Mouse (Mus musculus) WW6 (cell line): ENCODE measurements around the gene Zfp13.
"Not testable (repeated sequence)": the region's sequence is repeated elsewhere in the genome, so short reads cannot be mapped to it uniquely, and the experiment has no call there.

ENCODE experiments used
- DNase-seq: peaks from one replicate; pipeline ENCODE4 v3.0.0-alpha.2; 2013; ENCODE audit warnings: low read depth, low spot score

Zfp13 gene

DNA sequence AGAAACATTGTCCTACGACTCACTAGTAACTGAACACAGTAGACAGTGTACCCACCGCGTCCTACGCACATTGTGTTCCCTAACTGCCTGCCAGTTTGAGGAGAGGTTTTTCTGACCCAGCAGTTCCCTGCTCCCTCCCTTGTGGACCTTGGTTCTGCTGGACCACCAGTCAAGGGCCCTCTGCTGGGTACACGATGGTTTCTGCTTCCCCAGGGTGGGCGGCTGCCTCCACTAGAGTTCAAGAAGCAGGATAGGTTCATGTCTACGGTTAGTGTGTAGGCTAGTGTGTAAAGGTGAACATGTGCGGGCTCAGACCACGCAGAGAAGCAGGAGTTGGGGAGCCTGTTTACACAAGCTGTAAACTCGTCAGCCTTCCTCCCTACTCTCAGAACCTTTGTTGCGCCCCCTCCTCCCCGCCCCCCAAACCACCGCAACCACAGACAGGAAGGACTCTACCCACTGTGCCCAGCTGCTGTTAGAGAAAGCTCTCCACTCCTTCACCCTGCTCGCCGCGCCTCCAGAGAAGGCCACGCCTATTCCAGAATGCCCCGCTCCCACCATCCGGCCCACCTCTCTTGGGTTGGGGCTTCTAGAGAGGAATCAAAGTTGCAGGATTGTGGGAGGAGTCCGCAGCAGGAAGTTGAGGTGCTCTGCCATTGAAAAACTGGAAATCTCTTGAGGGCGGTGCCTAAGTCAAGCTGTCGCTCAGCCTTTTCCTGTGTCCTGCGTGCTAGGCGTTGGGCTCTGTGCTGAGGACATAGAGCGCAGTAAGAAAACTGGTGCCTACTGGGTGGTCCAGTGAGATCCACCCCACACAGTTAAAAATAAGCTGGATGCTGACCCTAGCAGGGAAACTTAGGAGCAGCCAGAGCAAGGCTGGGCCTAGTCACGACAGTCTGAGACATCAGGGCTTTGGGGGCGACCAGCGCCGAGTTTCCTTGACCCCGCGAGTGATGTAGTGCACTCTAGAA, at the start of gene Zfp13:
Zfp13 (minus strand) TSS at position 906 of the 971 bp plus-strand sequence.
- peak; percentile 89 for DNase-seq

DNA sequence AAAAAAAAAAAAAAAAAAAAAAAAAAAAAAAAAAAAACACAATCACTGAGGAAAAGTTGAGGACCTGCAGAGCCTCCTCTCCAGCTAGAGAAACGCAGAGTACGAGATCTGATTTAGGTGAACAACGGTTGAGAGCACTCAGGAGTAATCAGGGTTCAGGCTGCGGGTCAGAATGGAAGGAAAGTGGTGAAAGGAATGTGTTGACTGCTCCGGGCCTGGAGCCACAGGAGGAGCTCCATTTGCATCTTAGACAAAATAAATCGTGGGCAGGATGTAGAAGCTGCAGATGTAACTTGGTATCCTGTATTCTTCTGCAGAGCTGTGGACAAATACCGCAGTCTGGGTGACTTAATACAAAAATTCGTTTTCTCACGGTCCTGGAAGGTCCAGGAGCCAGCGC, 46.6 kb upstream of the Zfp13 start:
- DNase-seq, result no peak

DNA sequence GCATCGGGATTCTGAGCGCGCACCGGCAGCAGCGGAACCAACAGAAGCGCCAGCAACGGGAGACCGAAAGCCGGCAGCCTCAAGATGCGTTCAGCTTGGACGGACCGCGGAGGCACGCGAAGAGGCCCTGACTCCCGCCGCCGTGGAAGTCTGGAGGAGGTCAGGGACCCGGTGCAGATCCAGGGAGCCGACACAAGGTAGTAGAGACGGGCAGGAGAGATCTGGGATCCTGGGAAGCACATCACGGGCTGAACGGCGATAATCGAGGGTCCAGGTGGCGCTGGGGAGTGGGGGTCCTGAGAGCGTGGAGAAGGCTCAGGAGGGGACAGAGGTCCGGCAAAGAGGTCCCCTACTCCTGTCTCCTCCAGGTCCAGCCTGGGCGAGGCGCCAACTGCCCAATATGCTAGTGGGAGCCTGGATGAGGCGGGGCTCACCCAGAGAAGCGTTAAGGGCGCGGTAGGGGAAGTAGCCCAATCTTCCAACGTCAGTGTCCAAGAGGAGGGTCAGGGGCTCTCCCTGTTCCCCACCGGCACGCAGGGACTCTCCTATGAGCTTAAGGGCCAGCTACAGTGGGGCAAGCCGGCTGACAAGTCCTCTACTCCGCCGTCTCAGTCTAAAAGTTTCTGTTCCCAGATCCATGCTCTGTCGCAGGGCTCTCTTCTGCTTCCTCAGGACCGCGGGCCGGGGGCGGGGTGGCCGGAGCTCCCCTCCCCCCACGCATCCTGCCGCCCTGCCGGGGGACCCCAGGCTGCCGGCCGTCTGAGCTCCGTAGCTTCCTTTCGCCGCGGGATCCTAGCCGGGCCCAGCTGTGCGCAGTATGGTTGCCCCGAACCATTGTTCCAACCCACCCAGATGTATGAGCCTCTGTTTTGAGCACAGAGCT, 45.6 kb upstream of the Zfp13 start, which contains the start of gene Mmp25:
Mmp25 (minus strand) TSS at position 665 of the 883 bp plus-strand sequence.
- no peak for DNase-seq

DNA sequence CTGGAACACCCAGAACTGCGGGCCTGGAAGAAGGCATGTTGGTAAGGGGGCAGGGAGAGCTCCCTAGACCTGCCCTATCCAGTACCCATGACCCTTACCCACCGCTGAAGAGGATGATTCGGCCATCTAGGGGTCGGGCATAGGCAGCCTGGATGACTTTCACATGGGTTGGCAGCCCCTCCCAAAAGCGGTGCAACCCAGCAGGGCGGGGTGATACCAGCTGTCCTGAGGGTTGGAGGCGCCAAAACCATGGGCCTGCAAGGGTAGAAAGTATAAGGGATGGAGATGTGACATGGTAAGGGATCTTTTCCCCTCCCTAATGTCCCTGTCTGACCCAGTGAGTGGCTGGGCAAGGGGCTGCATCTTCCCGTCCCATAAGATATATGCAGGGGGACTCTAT, 32.0 kb upstream of the Zfp13 start:
- no peak for DNase-seq

DNA sequence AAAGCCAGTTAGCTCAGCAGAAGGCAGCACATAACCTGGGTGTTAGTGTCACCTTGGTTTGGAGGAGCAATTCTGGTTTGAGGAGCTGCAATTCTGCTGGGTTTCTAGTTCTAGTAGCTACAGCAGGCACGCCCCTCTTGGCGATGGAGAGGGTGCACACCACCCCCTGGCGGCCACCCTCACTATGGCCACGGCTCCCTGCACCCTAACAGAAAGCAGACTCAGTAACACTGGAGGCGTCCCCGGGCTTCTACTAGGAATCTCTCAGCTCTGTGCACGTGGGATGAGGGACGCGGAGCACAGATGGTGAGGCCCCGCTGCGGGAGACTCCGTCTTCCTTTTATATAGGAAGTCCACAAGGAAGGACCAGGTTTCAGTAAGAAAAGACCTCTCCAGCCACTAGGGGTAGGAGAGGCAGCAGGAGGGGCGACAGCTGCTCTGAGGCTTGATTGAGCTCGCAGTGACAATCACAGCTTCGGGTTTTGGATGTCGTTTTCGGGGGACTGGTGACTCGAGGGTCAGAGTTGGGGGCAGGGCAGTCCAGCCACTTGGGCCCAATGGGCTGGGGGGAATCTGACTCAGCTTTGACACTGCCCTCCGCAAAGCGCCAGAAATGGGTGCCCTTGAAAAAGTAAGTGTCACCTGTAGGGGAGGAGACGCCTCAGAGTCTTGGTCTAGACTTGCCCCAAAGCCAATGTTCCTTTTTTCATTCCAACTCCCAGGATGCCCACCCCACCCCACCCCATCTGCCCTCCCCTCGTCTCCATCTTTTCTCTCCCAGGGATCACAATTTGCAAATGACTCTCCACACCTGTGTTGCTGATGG, 31.1 kb upstream of the Zfp13 start:
- peak; percentile 74 for DNase-seq

DNA sequence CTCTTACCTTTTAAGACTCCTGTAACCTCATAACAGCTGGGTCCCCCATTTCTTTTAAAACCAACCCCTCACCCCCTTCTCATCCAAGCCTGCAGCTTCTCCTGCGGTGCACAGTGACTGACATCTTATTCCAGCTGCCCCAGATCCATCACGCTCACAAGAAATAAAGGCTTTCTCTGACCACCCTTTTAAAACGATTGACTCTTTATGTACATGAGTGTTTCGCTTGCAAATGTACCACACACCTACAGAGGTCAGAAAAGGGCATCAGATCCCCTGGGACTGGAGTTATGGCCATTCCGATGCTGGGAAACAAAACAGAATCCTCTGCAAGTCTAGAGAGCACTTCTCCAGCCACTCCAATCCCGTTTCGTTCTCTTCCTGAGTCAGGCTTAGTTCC, 28.5 kb upstream of the Zfp13 start:
- no peak for DNase-seq

DNA sequence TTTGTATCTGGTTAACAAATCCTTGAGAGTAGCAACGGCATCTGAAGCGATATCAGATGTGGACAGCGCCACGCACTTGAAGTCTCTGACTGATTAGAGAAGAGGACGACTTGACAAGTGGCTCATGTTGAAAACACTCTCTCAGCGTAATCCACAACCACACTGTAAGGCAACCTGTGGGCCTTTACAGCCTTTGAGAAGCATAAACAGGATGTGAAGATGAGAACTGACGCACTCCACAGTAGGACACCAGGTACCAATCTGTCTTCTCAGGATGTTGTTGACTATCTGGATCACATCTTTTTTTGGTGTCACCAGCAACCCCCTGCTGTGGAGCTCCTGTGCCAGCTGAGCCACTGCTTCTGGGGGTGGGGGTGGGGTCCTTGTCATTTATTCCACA, 21.1 kb upstream of the Zfp13 start:
- no peak for DNase-seq

DNA sequence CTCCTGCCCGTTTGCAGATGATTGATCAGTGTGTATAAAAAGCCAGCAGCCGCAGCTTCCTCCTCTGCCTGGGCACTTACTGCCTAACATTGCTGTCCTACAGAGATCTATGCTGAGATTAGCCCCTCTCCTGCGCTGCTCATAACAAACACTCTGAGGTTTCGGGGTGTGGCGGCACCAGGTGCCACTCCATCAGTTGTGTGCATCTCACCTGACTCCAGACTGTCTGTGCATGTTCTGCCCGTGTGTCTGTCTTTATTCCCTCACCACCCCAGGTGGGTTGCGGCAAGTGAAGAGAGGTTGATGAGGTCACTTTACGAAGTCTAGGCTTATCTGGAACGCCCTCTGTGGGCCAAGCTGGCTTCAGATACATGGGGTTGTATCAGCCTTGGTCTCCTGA, 17.8 kb upstream of the Zfp13 start:
- DNase-seq, result no peak

DNA sequence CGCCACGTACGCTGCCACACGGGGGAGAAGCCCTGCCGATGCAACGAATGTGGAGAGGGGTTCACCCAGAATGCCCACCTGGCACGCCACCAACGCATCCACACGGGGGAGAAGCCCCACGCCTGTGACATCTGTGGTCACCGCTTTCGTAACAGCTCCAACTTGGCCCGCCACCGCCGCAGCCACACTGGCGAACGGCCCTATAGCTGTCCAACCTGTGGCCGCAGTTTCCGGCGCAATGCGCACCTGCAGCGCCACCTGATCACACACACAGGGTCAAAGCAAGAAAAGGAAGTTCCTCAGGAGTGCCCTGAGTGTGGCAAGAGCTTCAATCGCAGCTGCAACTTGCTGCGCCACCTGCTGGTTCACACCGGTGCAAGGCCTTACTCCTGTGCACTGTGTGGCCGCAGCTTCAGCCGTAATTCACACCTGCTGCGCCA, 11.1 kb upstream of the Zfp13 start:
- peak; percentile 78 for DNase-seq

DNA sequence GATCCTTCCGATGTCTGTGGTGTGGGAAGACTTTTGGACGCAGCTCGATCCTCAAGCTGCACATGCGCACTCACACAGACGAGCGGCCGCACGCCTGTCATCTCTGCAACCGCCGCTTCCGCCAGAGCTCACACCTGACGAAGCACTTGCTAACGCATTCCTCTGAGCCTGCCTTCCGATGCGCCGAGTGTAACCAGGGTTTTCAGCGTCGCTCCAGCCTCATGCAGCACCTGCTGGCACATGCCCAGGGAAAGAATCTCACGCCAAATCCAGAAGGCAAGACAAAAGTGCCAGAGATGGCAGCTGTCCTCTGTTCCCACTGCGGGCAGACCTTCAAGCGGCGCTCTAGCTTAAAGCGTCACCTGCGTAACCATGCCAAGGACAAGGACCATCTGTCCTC, 10.3 kb upstream of the Zfp13 start:
- no peak for DNase-seq

DNA sequence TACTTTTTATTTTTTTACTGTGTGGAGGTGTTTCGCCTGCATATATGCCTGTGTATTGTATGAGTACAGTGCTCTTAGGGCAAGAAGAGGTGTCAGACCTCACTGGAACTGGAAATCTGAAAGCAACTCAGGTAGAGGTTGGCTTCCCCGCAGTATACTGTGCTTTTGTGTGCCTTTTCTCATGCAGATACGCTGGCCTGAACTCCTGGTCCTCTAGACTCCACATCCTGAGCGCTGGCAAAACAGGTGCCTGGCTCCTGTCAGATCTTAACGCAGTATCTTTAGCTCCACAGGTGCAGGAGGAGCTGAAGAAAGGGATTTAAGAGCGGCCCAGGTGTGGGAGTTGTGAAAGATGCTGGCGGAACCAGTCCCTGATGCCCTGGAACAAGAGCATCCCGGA, 5.9 kb upstream of the Zfp13 start:
- DNase-seq, result no peak

DNA sequence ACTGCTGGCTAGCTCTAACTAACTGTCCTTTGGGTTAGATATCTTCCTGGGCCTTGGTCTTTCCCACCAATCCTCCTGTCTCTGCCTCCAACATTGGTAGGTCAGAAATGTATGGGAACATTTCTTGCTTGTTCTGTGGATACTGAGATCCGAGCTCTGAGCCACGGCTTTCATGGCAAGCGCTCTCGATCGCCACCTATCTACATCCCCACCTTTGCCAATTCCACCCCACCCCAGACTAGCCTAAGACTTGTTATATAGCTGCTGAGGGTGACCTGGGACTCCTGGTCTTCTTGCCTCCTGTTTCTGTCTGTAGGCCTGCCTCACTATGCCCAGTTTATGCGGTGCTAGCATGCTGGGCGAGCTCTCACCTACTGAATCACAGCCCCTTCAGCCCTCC, 5.1 kb upstream of the Zfp13 start:
- DNase-seq, result no peak

DNA sequence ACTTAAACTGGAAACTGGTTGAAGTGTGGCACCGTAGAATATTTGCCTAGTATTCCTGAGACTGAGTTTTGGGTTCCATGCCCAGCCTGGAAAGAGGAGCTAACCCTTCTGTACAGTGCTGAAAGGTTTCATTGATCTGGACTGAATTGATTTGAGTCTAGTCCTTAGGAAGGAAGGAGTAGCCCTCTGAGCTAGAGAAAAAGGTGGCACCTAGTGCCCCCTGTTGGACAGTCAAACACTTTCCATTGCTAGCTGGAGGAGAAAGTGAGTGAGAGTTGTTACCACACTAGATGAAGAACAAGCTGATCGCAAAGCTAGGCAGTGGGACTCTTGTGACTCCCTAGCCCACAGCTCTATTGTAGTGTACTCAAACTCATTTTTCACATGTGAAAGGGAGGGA, 4.3 kb upstream of the Zfp13 start:
- DNase-seq, result no peak

DNA sequence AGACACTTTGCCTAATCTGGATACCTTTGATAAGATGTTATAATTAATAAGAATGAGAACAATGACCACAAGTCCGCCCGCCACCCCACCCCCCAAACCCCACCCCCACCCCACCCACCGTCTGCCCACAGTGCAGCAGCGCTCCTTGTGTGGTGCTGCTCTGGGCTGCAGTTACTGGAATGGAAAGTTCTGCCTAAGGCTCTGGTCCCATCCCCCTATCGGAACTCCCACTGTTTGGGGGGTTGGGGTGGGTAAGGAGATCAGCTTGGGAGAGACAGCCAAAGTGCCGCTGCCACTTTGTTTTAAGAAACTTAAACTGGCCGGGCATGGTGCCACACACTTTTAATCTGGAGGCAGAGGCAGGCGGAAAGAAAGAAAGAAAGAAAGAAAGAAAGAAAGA, 3.8 kb upstream of the Zfp13 start:
- no peak for DNase-seq

DNA sequence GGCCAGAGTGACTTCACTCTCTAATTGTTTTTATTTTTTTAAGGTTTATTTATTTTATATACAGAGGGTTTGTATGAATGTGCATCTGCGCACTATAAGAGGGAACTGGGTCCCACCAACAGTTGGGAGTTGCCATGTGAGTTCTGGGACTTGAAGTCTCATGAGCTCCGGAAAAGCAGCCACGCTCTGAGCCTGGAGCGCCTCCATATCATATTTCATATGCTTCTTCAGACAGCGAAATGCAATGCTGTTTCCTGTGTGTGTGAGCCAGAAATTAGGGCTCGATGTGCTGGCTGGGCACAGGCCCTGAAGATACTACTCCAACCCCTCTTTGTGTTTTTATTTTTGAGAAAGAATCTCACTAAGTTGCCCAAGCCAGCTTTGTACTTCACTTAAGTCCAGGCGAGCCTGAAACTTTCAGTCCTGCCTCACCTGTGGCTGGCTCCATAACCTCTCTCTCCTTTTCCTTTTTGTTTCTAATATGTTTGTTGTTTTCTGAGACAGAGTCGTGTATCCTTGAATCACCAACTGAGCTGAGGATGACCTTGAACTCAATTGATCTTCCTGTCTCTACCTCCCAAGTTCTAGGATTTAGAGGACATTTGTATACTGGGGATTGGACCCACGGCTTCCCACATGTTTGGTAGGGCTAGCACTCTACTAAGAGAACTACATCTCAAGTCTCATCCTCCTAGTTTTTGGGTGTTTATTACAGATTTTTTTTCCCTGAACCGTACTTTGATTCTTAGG, 2.7 kb upstream of the Zfp13 start:
- DNase-seq, result no peak

DNA sequence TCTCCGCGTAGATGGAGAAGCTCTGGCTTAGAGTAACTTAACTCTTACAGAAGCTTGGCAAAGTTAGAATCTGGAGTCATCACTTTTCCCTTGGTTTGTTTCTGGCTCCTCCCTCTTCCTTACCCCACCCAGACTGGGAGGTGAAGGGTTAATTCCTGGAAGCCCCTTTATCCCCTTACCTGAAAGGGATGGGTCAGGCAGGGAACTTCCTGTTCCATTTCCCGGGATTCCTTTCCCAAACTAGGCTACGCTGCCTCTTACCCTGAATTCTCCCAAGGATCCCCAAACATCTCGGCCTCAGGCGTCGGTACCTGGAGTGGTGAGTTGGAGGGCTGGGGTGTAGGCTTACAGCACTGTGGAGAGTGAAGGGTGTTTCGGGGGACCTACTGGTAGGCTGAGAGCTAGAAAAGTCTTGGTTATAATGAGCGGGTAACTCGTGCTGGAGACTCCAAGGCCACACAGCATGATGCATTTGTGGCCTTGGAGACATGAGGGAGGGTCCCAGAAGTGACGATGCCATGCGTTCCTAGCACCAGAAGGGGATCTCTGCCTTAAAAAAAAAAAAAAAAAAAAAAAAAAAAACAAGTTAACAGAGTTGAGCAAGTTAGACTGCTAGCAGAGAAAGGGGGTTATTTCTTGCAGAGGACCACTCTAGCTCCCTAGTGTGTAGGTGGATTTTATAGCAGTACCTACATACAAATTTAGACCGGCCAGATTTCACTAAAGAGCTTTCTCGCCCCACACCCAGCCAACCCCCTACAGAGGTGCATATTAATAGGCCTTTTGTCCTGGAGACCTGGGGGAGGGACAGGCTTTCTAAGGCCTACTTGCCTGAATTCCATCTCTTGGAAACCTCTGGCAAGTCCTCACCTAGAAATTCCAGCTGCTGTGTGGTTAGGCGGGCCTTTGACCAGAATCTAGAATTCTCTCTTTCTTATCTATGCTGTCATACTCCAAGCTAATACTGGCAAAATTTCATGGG, 1.6 kb upstream of the Zfp13 start, which contains the start of gene Zscan10:
Zscan10 (plus strand) TSS at position 216 of the 982 bp plus-strand sequence.
- DNase-seq, result peak; percentile 69

DNA sequence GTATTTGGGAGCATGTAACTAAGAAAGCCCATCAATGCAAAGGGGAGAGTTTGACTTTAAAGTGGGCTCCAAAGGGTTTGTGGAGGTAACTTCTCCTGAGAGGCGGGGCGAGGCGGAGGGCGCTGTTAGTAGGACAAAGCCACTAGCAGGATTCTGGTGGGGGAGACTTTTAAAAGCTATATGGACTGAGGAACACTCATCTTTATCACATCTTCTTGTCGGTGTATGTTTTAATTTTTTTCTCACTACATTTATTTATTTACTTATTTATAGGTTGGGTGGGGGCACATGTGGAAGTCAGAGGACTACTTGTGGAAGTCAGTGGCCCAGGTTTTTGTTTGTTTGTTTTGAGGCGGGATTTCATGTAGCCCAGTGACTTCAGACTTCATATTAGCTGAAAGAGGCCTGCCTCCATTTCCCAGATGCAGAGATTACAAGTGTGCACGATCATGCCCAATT, 347 bp upstream of the Zfp13 start:
- DNase-seq, result no peak

DNA sequence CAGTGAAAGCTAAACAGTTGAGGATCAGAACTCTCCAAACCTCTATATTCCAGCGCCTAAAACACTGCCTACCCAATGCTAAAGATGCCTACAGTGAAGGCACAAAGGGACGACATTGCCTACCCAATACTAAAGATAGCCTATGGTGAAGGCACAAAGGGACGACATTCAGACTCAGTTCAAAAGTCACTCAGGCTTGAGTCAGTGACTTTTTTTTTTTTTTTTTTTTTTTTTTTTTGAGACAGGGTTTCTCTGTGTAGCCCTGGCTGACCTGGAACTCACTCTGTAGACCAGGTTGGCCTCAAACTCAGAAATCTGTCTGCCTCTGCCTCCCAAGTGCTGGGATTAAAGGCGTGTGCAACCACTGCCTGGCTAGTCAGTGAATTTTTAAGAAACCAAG, 4.1 kb downstream of the Zfp13 start:
- DNase-seq, result not testable (repeated sequence)

DNA sequence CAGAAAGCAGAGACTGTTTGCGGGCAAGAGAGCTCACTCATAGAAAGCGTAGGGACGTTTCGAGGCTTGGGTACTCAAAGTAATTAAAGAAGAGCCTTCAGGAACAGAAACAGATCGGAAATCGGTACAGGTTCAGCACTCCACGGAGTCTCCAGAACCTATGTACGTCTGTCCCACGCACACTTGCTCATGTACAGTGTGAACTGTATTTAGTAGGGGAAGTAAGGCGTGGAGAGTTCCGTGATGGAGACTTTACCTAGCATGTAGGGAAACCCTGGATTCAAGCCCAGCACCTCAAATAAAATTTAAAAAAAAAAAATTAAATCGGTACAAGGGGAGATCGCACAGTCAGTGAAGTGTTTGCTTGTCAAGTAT, 6.4 kb downstream of the Zfp13 start:
- no peak for DNase-seq
